Mouse (Mus musculus) hindbrain, postnatal 0 days (tissue): ENCODE measurements around the gene Ripor2. TPM values are rescaled to one million over a fixed set of nuclear protein-coding genes. Genes with fewer than 3 reads are reported as not detected.

Source experiments
- ATAC-seq: fragments of 200-750 bp; cut with Nextera tagmentation; 2 replicates; pipeline ENCODE4 v1.8.0; 2017; ENCODE audit warnings: mild to moderate bottlenecking, moderate TSS enrichment, moderate library complexity
- DNase-seq: peaks from one replicate; pipeline ENCODE4 v3.0.0-alpha.2; 2015; ENCODE audit warnings: low spot score
- H3K27ac ChIP-seq: fragments of 300-500 bp; sonication (generic); 2 replicates; pipeline ENCODE4 v1.5.1; 2014; ENCODE audit warnings: mild to moderate bottlenecking
- H3K27me3 ChIP-seq: fragments of 300-500 bp; sonication (generic); 2 replicates; pipeline ENCODE4 v1.6.1; 2014; ENCODE audit warnings: low read length, mixed read lengths; ENCODE audit not compliant: insufficient read depth
- H3K36me3 ChIP-seq: fragments of 300-500 bp; sonication (generic); 2 replicates; pipeline ENCODE4 v1.6.1; 2014; ENCODE audit warnings: low read length, mixed read lengths; ENCODE audit not compliant: insufficient read depth
- H3K4me1 ChIP-seq: fragments of 300-500 bp; sonication (generic); 2 replicates; pipeline ENCODE4 v1.6.1; 2014; ENCODE audit warnings: antibody characterized with exemption, low read length, mixed read lengths; ENCODE audit not compliant: insufficient read depth
- H3K4me2 ChIP-seq: fragments of 300-500 bp; sonication (generic); 2 replicates; pipeline ENCODE4 v1.6.1; 2014; ENCODE audit warnings: low read depth, mild to moderate bottlenecking, low read length, moderate library complexity, mixed read lengths
- H3K4me3 ChIP-seq: fragments of 300-500 bp; sonication (generic); 2 replicates; pipeline ENCODE4 v1.5.1; 2014; ENCODE audit warnings: low read length
- H3K9ac ChIP-seq: fragments of 300-500 bp; sonication (generic); replicated peaks from 2 replicates; pipeline ENCODE4 v1.6.1; 2014; ENCODE audit warnings: mild to moderate bottlenecking, low read length, moderate library complexity, mixed read lengths
- H3K9me3 ChIP-seq: fragments of 300-500 bp; sonication (generic); 2 replicates; pipeline ENCODE4 v1.6.1; 2016; ENCODE audit warnings: low read length, mixed read lengths
- CTCF ChIP-seq: IDR thresholded peaks from 2 replicates; pipeline ENCODE4 v1.5.1; 2016; ENCODE audit warnings: antibody characterized with exemption, control low read depth, low read depth
- WGBS: fragments of 180-500 bp; shearing (Covaris S2); extraction: QIAGEN DNeasy Blood & Tissue Kit; methylation state at CpG from one replicate; pipeline ENCODE4 v1.1.7; 2014; 5-methylcytosine and 5-hydroxymethylcytosine counted together
- polyA plus RNA-seq: library from polyadenylated mRNA; unstranded; fragments of >200 nt; fragmentation: Nextera tagmentation; extraction: Ambion mirVana; gene quantifications from 2 replicates; pipeline ENCODE4 v1.2.1, GENCODE M21; 2015
- total RNA-seq: library from RNA; depleted of rRNA; stranded (reverse); fragments of >200 nt; gene quantifications from 2 replicates; pipeline ENCODE4 v1.2.3, GENCODE M21; 2014

The Ripor2 gene
- total and polyA plus RNA-seq, 2 experiments from 2014 or later = 12.5 to 32.9 TPM

- no peak overlapping the region for H3K4me2 ChIP-seq
- H3K4me1 ChIP-seq = no peaks in the 10 kb centered on the region
- 51% methylated on average over 13 of the region's 14 CpGs for WGBS
- no peaks in the 10 kb centered on the region for H3K36me3 ChIP-seq
- no peak for TF ChIP-seq CTCF
- ATAC-seq (peak; percentile 74), DNase-seq (peak; percentile 51)
- H3K9me3 ChIP-seq = no peaks in the 10 kb centered on the region
- H3K9ac ChIP-seq = no peak overlapping the region
- H3K27me3 ChIP-seq = no peaks in the 10 kb centered on the region
- no peak overlapping the region for H3K4me3 ChIP-seq
- peak overlapping the region; percentile 20; the same call in 1 of the 2 replicates for H3K27ac ChIP-seq
Observed at GRCm38 (mm10) chr13:24551100-24551931, 30.7 kb upstream of the Ripor2 start.

- H3K36me3 ChIP-seq = no peaks in the 10 kb centered on the region
- DNase-seq = no peak
- no peak for TF ChIP-seq CTCF
- 54% methylated on average over 4 of the region's 4 CpGs for WGBS
- H3K27ac ChIP-seq = peak overlapping the region; percentile 20; the same call in 1 of the 2 replicates
- H3K9ac ChIP-seq = no peak overlapping the region
- no peak for ATAC-seq
- H3K9me3 ChIP-seq = no peaks in the 10 kb centered on the region
- no peaks in the 10 kb centered on the region for H3K4me1 ChIP-seq
- H3K4me2 ChIP-seq = no peak overlapping the region
- no peaks in the 10 kb centered on the region for H3K27me3 ChIP-seq
- no peak overlapping the region for H3K4me3 ChIP-seq
Observed at GRCm38 (mm10) chr13:24552039-24552438, 29.9 kb upstream of the Ripor2 start.

- Histone ChIP-seq H3K4me2 (no peak overlapping the region), H3K9ac (no peak overlapping the region), H3K4me3 (no peak overlapping the region), H3K4me1 (no peaks in the 10 kb centered on the region), H3K36me3 (no peaks in the 10 kb centered on the region), H3K9me3 (no peaks in the 10 kb centered on the region), H3K27me3 (no peaks in the 10 kb centered on the region), H3K27ac (no peak overlapping the region)
- ATAC-seq (no peak), DNase-seq (no peak)
- TF ChIP-seq CTCF = no peak
- WGBS = 98% methylated on average over 5 of the region's 5 CpGs
Observed at GRCm38 (mm10) chr13:24561391-24561790, 20.6 kb upstream of the Ripor2 start.

GRCm38 (mm10) chr13:24564706-24565105 is 17.3 kb upstream of the Ripor2 start:
- peak; percentile 19 for DNase-seq
- TF ChIP-seq CTCF = no peak
- H3K27me3 ChIP-seq = no peaks in the 10 kb centered on the region
- 50% methylated on average over 8 of the region's 8 CpGs for WGBS
- no peak overlapping the region for H3K4me3 ChIP-seq
- no peaks in the 10 kb centered on the region for H3K4me1 ChIP-seq
- no peaks in the 10 kb centered on the region for H3K36me3 ChIP-seq
- H3K4me2 ChIP-seq = no peak overlapping the region
- no peak overlapping the region for H3K9ac ChIP-seq
- ATAC-seq = no peak
- no peaks in the 10 kb centered on the region for H3K9me3 ChIP-seq
- no peak overlapping the region for H3K27ac ChIP-seq

GRCm38 (mm10) chr13:24565230-24565949 is 16.6 kb upstream of the Ripor2 start:
- H3K27ac ChIP-seq = no peak overlapping the region

GRCm38 (mm10) chr13:24565950-24566320 is 16.1 kb upstream of the Ripor2 start:
- Histone ChIP-seq H3K9me3 (no peaks in the 10 kb centered on the region), H3K4me1 (no peaks in the 10 kb centered on the region), H3K4me2 (no peak overlapping the region), H3K27me3 (no peaks in the 10 kb centered on the region), H3K27ac (no peak overlapping the region), H3K9ac (no peak overlapping the region), H3K4me3 (no peak overlapping the region), H3K36me3 (no peaks in the 10 kb centered on the region)
- TF ChIP-seq CTCF = no peak
- 35% methylated on average over 3 of the region's 3 CpGs for WGBS
- ATAC-seq (no peak), DNase-seq (no peak)

More at GRCm38 (mm10) chr13:24565230-24565949, 16.6 kb upstream of the Ripor2 start:
- Histone ChIP-seq H3K36me3 (no peaks in the 10 kb centered on the region), H3K27me3 (no peaks in the 10 kb centered on the region), H3K4me1 (no peaks in the 10 kb centered on the region), H3K9me3 (no peaks in the 10 kb centered on the region), H3K9ac (no peak overlapping the region), H3K4me2 (no peak overlapping the region), H3K4me3 (no peak overlapping the region)
- DNase-seq = no peak
- TF ChIP-seq CTCF = no peak
- 46% methylated on average over 8 of the region's 8 CpGs for WGBS
- 0 out of 2 replicates have a peak, but pooled peaks have one; percentile 38 for ATAC-seq
